Mouse (Mus musculus) c-Kit-negative CD71-positive TER-119-positive erythroid progenitor cells, embryonic 14.5 days (primary cell): ENCODE data around the gene Ranbp9.

ENCODE experiments used
- DNase-seq: peaks from one replicate; pipeline ENCODE4 v3.0.0-alpha.2; 2013; ENCODE audit warnings: low read depth, low spot score

The Ranbp9 gene

GRCm38 (mm10) chr13:43452177-43452576 lies 28.9 kb downstream of the Ranbp9 start:
- DNase-seq = no peak

- DNase-seq = no peak
These were observed 30.4 kb downstream of the Ranbp9 start for GRCm38 (mm10) chr13:43450686-43451085.

- DNase-seq = no peak
These were observed 33.4 kb downstream of the Ranbp9 start for GRCm38 (mm10) chr13:43447721-43448120.

- no peak for DNase-seq
These were observed 35.3 kb downstream of the Ranbp9 start for GRCm38 (mm10) chr13:43445754-43446153.

GRCm38 (mm10) chr13:43444717-43445116 lies 36.4 kb downstream of the Ranbp9 start:
- no peak for DNase-seq

- no peak for DNase-seq
These were observed 37.4 kb downstream of the Ranbp9 start for GRCm38 (mm10) chr13:43443706-43444105.

- no peak for DNase-seq
These were observed 38.5 kb downstream of the Ranbp9 start for GRCm38 (mm10) chr13:43442551-43442950.

- no peak for DNase-seq
These were observed 40.7 kb downstream of the Ranbp9 start for GRCm38 (mm10) chr13:43440376-43440775.

GRCm38 (mm10) chr13:43433395-43433794 lies 47.7 kb downstream of the Ranbp9 start:
- no peak for DNase-seq

- DNase-seq = no peak
These were observed 52.6 kb downstream of the Ranbp9 start for GRCm38 (mm10) chr13:43428436-43428835.

- DNase-seq = no peak
These were observed 65.8 kb downstream of the Ranbp9 start for GRCm38 (mm10) chr13:43415249-43415648.

- DNase-seq = no peak
These were observed 67.5 kb downstream of the Ranbp9 start for GRCm38 (mm10) chr13:43413611-43414010.

- no peak for DNase-seq
These were observed 68.8 kb downstream of the Ranbp9 start for GRCm38 (mm10) chr13:43412311-43412710.

GRCm38 (mm10) chr13:43399576-43399975 lies 81.5 kb downstream of the Ranbp9 start:
- no peak for DNase-seq

- DNase-seq = peak; percentile 88
These were observed 82.6 kb downstream of the Ranbp9 start, which contains the start of gene Nol7 for GRCm38 (mm10) chr13:43398297-43399080. Gene Nol7, plus strand, starts transcription at chr13:43398390.

GRCm38 (mm10) chr13:43397700-43398296 lies 83.3 kb downstream of the Ranbp9 start:
- DNase-seq = no peak

GRCm38 (mm10) chr13:43385321-43385720 lies 95.8 kb downstream of the Ranbp9 start:
- no peak for DNase-seq

- DNase-seq = no peak
These were observed 101.1 kb downstream of the Ranbp9 start for GRCm38 (mm10) chr13:43379989-43380388.

GRCm38 (mm10) chr13:43374918-43375432 lies 106.1 kb downstream of the Ranbp9 start:
- no peak for DNase-seq

GRCm38 (mm10) chr13:43374205-43374604 lies 106.9 kb downstream of the Ranbp9 start:
- DNase-seq = no peak

GRCm38 (mm10) chr13:43372892-43373291 lies 108.2 kb downstream of the Ranbp9 start:
- DNase-seq = no peak

GRCm38 (mm10) chr13:43370063-43370462 lies 111.0 kb downstream of the Ranbp9 start:
- no peak for DNase-seq

- no peak for DNase-seq
These were observed 115.3 kb downstream of the Ranbp9 start for GRCm38 (mm10) chr13:43365825-43366184.
